Mouse (Mus musculus) gastrocnemius, postnatal 14 days (tissue): ENCODE measurements around the gene Flywch1. TPM values are rescaled to one million over a fixed set of nuclear protein-coding genes. Genes with fewer than 3 reads are reported as not detected.

ENCODE experiments used
- DNase-seq: peaks from one replicate; pipeline ENCODE4 v3.0.0; 2021; ENCODE audit warnings: mixed read lengths
- intact Hi-C: fragments of 180-260 bp; cut with DNase I; formaldehyde crosslinking; loops from one replicate; pipeline ENCODE4 v1.15.1; 2025; ENCODE audit warnings: low total_unique reads
- long read RNA-seq, 2 experiments: library from polyadenylated mRNA; stranded (forward); transcript quantifications; one replicate each; pipeline ENCODE4 v2.0.0; 2021
- total RNA-seq, 2 experiments: library from RNA; stranded (reverse); gene quantifications; 2 replicates each; pipeline ENCODE4 v1.2.3; 2021

The Flywch1 gene
- total RNA-seq, result 10 to 100 TPM; 35.6 to 35.8 TPM
- long read RNA-seq, experiment 1, partial matches to known transcripts, result 12 of 50 reads
- long read RNA-seq, experiment 1, other reads (novel, unspliced or antisense), result 37 of 50 reads
- long read RNA-seq, experiment 2, partial matches to known transcripts, result 10 of 57 reads
- long read RNA-seq, experiment 2, other reads (novel, unspliced or antisense), result 46 of 57 reads

GRCm38 (mm10) chr17:23771284-23772218 lies at the start of gene Flywch1:
Gene Flywch1, minus strand, starts transcription at chr17:23771602.
- intact Hi-C loops, result no loop called here

GRCm38 (mm10) chr17:23820731-23821130 lies 49.3 kb upstream of the Flywch1 start:
- intact Hi-C loops, result no loop called here
- no peak for DNase-seq

More at GRCm38 (mm10) chr17:23771284-23772218, at the start of gene Flywch1:
- DNase-seq, result peak; percentile 97

- intact Hi-C loops, result no loop called here
- DNase-seq, result no peak
These were observed 47.8 kb upstream of the Flywch1 start for GRCm38 (mm10) chr17:23819235-23819634.

- DNase-seq, result no peak
- intact Hi-C loops, result no loop called here
These were observed 47.2 kb upstream of the Flywch1 start for GRCm38 (mm10) chr17:23818579-23818978.

GRCm38 (mm10) chr17:23815641-23816040 lies 44.2 kb upstream of the Flywch1 start:
- intact Hi-C loops, result no loop called here
- DNase-seq, result no peak

GRCm38 (mm10) chr17:23807918-23808317 lies 36.5 kb upstream of the Flywch1 start:
- DNase-seq, result no peak
- intact Hi-C loops, result no loop called here

- DNase-seq, result no peak
- intact Hi-C loops, result no loop called here
These were observed 35.5 kb upstream of the Flywch1 start for GRCm38 (mm10) chr17:23806867-23807266.

- no peak for DNase-seq
- intact Hi-C loops, result no loop called here
These were observed 33.2 kb upstream of the Flywch1 start for GRCm38 (mm10) chr17:23804426-23805085.

- DNase-seq, result peak; percentile 78
These were observed 32.1 kb upstream of the Flywch1 start for GRCm38 (mm10) chr17:23803366-23804041.

GRCm38 (mm10) chr17:23802746-23803365 lies 31.5 kb upstream of the Flywch1 start:
- intact Hi-C loops, result no loop called here
- peak; percentile 99 for DNase-seq

More at GRCm38 (mm10) chr17:23803366-23804041, 32.1 kb upstream of the Flywch1 start:
- intact Hi-C loops, result no loop called here

- intact Hi-C loops, result no loop called here
- DNase-seq, result no peak
These were observed 30.2 kb upstream of the Flywch1 start for GRCm38 (mm10) chr17:23801627-23802026.

- intact Hi-C loops, result no loop called here
- no peak for DNase-seq
These were observed 25.9 kb upstream of the Flywch1 start for GRCm38 (mm10) chr17:23797316-23797715.

GRCm38 (mm10) chr17:23795323-23795722 lies 23.9 kb upstream of the Flywch1 start:
- intact Hi-C loops, result no loop called here
- no peak for DNase-seq

GRCm38 (mm10) chr17:23791079-23791357 lies 19.6 kb upstream of the Flywch1 start:
- no peak for DNase-seq
- intact Hi-C loops, result no loop called here

GRCm38 (mm10) chr17:23790269-23791078 lies 19.1 kb upstream of the Flywch1 start, which contains the start of gene Srrm2:
Gene Srrm2, plus strand, starts transcription at chr17:23790532.
- intact Hi-C loops, result no loop called here
- DNase-seq, result peak; percentile 70

- intact Hi-C loops, result no loop called here
- no peak for DNase-seq
These were observed 18.4 kb upstream of the Flywch1 start for GRCm38 (mm10) chr17:23789749-23790268.

GRCm38 (mm10) chr17:23788973-23789372 lies 17.6 kb upstream of the Flywch1 start:
- DNase-seq, result no peak
- intact Hi-C loops, result no loop called here

GRCm38 (mm10) chr17:23786510-23786931 lies 15.1 kb upstream of the Flywch1 start:
- intact Hi-C loops, result no loop called here
- no peak for DNase-seq
